ENCODE assay signal across 8 mouse cellular contexts in the genomic region with DNA sequence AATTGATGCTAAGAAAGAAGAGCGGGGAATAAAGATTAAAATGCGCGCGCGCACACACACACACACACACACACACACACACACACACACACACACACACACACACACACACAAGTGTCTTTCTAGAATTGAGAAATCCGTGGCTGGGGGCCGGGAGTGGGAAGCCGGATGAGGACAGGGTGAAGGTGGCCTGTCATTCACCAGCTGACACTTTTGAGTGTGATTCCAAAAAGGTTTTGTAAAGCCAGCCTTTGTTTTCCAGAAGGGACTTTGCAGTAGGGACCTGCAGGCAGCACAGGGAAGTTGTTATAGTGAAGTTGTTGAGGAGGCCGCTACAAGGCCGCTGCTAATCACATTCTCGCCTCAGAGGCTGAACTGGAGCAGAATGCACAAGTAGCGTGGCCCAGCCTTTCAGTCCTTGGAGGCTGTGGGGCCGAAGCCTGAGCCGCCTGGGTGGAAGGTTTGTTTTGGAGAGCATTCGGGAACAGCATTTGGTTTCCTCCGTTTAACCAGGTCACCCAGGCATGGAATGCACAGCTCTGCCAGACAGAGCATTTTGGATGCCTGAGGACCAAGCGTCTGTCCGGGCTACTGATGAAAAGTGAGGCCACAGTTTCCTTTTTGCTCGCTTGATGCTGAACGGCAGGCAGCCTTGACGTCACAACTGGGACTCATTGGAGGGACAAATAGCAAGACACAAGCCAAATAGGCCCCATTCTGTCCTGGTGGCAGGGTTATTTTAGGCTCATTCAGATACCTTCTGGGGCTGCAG.
DNase-seq lines count a peak whose midpoint lies in the region; ATAC-seq and TF ChIP-seq lines count a peak whose summit lies in the region.

No protein-coding gene starts in this region.

- H3K4me3 ChIP-seq in embryonic facial prominence, embryonic 14.5 days (ENCODE audit: low read depth, low read length) = no peak overlapping the region
- H3K4me3 ChIP-seq in heart, postnatal 0 days (ENCODE audit: low read depth, low read length) = no peak overlapping the region
- no peak overlapping the region for H3K4me3 ChIP-seq in midbrain, postnatal 0 days (ENCODE audit: low read depth, low read length)

- 0 out of 2 replicates have a peak, but pooled peaks cover 6% of the 10 kb centered on the region for H3K4me1 ChIP-seq in embryonic facial prominence, embryonic 14.5 days (ENCODE audit: control insufficient read depth, insufficient read depth, low read length)
- H3K4me1 ChIP-seq in heart, postnatal 0 days (ENCODE audit: control insufficient read depth, insufficient read depth) = peaks cover 39% of the 10 kb centered on the region
- H3K4me1 ChIP-seq in midbrain, postnatal 0 days (ENCODE audit: insufficient read depth, low read length) = 0 out of 2 replicates have a peak, but pooled peaks cover 2% of the 10 kb centered on the region

- no peaks in the 10 kb centered on the region for H3K36me3 ChIP-seq in embryonic facial prominence, embryonic 14.5 days (ENCODE audit: control insufficient read depth, insufficient read depth, low read length)
- no peaks in the 10 kb centered on the region; the same call in 1 of the 2 replicates for H3K36me3 ChIP-seq in heart, postnatal 0 days (replicated peaks; ENCODE audit: control insufficient read depth, insufficient read depth, low read length)
- H3K36me3 ChIP-seq in midbrain, postnatal 0 days (ENCODE audit: insufficient read depth, low read length) = no peaks in the 10 kb centered on the region

- 55% methylated on average over 21 of the region's 21 CpGs for WGBS in embryonic facial prominence, embryonic 14.5 days
- 42% methylated on average over 21 of the region's 21 CpGs for WGBS in heart, postnatal 0 days
- 24% methylated on average over 20 of the region's 21 CpGs for WGBS in midbrain, postnatal 0 days

- no peak overlapping the region for H3K9ac ChIP-seq in embryonic facial prominence, embryonic 14.5 days (ENCODE audit: low read depth, low read length)
- no peak overlapping the region; the same call in 1 of the 2 replicates for H3K9ac ChIP-seq in heart, postnatal 0 days (replicated peaks; ENCODE audit: low read depth, low read length)
- H3K9ac ChIP-seq in midbrain, postnatal 0 days (replicated peaks; ENCODE audit: low read length, poor library complexity, severe bottlenecking) = 0 out of 2 replicates have a peak overlapping the region, but pooled peaks have one; percentile 24

- 0 out of 2 replicates have a peak, but pooled peaks have one; percentile 32 for TF ChIP-seq EP300 in heart, postnatal 0 days (IDR thresholded peaks at IDR 0.05; ENCODE audit: low read depth)

- TF ChIP-seq CTCF in heart, postnatal 0 days (IDR thresholded peaks at IDR 0.05; ENCODE audit: low read depth) = no peak
- TF ChIP-seq CTCF in midbrain, postnatal 0 days (IDR thresholded peaks at IDR 0.05) = no peak

- no peak overlapping the region; the same call in 1 of the 2 replicates for H3K27ac ChIP-seq in embryonic facial prominence, embryonic 14.5 days (replicated peaks; ENCODE audit: low read depth, low read length)
- H3K27ac ChIP-seq in heart, postnatal 0 days (ENCODE audit: low read depth) = peak overlapping the region; percentile 93
- peak overlapping the region; percentile 74 for H3K27ac ChIP-seq in midbrain, postnatal 0 days (ENCODE audit: low read depth, low read length)

- no peak for DNase-seq in cerebellum, postnatal 4 days (ENCODE audit: low spot score in 2 of 2)
- peak; percentile 47 for DNase-seq in R1 (ENCODE audit: low read depth, low spot score)
- DNase-seq in embryonic facial prominence, embryonic 14.5 days (ENCODE audit: low spot score) = peak; percentile 51
- DNase-seq in heart, postnatal 0 days (ENCODE audit: low spot score) = no peak
- DNase-seq in midbrain, postnatal 0 days (ENCODE audit: low spot score) = peak; percentile 70
- no peak for DNase-seq in spleen, postnatal 10 days (ENCODE audit: low spot score in 2 of 2)
- DNase-seq in urinary bladder, postnatal 14 days (ENCODE audit: low spot score) = no peak

- no peaks in the 10 kb centered on the region for H3K27me3 ChIP-seq in embryonic facial prominence, embryonic 14.5 days (replicated peaks; ENCODE audit: control insufficient read depth, insufficient read depth, low read length)
- H3K27me3 ChIP-seq in heart, postnatal 0 days (ENCODE audit: control insufficient read depth, insufficient read depth, low read length) = no peaks in the 10 kb centered on the region
- no peaks in the 10 kb centered on the region for H3K27me3 ChIP-seq in midbrain, postnatal 0 days (ENCODE audit: insufficient read depth, low read length)

- H3K9me3 ChIP-seq in embryonic facial prominence, embryonic 14.5 days (ENCODE audit: control insufficient read depth, low read length) = no peaks in the 10 kb centered on the region
- no peaks in the 10 kb centered on the region for H3K9me3 ChIP-seq in heart, postnatal 0 days (replicated peaks; ENCODE audit: control insufficient read depth, low read length)
- H3K9me3 ChIP-seq in midbrain, postnatal 0 days (ENCODE audit: low read length) = no peaks in the 10 kb centered on the region

- 0 out of 2 replicates have a peak overlapping the region, but pooled peaks have one; percentile 7 for H3K4me2 ChIP-seq in embryonic facial prominence, embryonic 14.5 days (ENCODE audit: low read depth, low read length)
- no peak overlapping the region for H3K4me2 ChIP-seq in heart, postnatal 0 days (ENCODE audit: low read depth, low read length)
- H3K4me2 ChIP-seq in midbrain, postnatal 0 days (ENCODE audit: low read depth, low read length, poor library complexity, severe bottlenecking) = no peak overlapping the region

- ATAC-seq in cerebellum, adult (ENCODE audit: insufficient number of reproducible peaks, low FRiP score, low TSS enrichment) = peak; percentile 79
- ATAC-seq in embryonic facial prominence, embryonic 14.5 days (ENCODE audit: low read depth) = no peak
- peak; percentile 63 for ATAC-seq in heart, postnatal 0 days (ENCODE audit: insufficient read depth, low read depth)
- peak; percentile 34; the same call in 1 of the 2 replicates for ATAC-seq in midbrain, postnatal 0 days (ENCODE audit: low FRiP score)

Comparison
In these comparisons a context has a peak if more than half of its experiments do, and no peak if none do; other contexts are left out.
1. DNase-seq: peak in R1 (single experiment), embryonic facial prominence, embryonic 14.5 days (single experiment) and midbrain, postnatal 0 days (single experiment); none in cerebellum, postnatal 4 days (0 of 2), heart, postnatal 0 days (single experiment), spleen, postnatal 10 days (0 of 2) and urinary bladder, postnatal 14 days (single experiment).